Mouse (Mus musculus) Muller cell, postnatal 12 days (primary cell): ENCODE results near the gene Fam131c.

ENCODE experiments used
- DNase-seq: peaks from one replicate; pipeline ENCODE4 v3.0.0-alpha.2; 2015; ENCODE audit errors: inconsistent ontology term

Fam131c gene

DNA sequence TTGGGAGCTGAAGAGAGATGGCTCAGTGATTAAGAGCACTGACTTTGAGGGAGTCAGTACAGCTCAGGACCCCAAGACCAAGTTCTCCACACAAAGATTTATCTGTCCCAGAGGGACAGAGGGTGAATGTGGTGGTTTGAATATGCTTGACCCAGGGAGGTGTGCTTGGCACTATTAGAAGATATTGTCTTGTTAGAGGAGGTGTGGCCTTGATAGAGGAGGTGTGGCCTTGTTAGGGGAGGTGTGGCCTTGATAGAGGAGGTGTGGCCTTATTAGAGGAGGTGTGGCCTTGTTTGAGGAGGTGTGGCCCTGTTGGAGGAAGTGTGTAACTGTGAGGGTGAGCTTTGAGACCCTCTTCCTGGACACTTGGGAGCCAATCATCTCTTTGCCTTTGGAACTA is 10.2 kb upstream of the Fam131c start:
- DNase-seq: no peak

- no peak for DNase-seq
Measured at GRCm38 (mm10) chr4:141359222-141359621, 8.8 kb upstream of the Fam131c start.

- DNase-seq: no peak
Measured at GRCm38 (mm10) chr4:141360846-141361245, 7.2 kb upstream of the Fam131c start.

DNA sequence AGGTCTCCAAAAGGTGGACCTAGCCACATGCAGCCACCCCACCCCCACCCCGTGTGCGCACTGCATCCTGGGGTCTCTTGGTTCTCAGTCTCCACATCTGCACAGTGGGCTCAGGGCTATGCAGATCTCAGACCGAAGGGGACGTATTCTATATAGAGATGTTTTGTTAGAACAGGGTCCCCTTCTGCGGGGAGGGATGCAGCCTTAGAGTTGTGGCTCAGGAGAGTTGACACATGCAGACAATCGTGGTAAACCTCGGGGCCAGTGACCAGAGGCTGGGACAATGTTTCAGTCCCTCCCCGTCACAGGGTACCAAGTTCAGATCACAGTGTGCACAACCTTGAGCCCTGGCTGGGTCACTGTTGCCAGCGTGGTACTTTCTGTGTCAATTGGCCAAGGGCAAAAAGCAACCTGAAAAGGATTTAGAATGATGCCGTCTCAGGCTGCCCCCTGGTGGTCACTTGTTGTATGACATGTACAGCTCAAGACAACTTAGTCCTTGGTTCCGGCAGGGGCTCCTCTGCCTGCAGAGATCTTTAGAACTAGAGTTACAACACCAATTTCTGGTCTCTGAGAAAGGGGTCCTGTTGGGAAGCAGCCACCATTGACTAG is 5.0 kb upstream of the Fam131c start:
- peak; percentile 77 for DNase-seq

- DNase-seq: no peak
Measured at GRCm38 (mm10) chr4:141365126-141365525, 2.9 kb upstream of the Fam131c start.

DNA sequence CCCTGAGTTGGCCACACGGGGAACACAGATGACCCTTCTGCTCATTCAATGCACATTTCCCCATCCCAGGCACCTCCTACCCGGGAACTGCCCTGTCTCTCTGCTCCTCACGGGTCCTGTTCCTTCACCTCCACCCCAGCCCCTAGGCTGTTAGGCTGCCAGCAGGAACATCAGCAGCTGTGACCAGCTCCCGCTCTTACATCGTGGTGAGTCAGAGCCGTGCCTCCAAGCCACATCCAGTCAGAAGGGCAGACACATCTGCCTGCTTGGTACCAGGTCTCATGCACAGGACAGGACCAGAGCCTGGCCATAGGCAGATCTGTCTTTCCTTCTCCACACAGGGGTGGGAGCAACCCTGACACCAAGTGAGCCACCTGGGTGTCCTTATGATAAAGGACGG is 2.1 kb upstream of the Fam131c start:
- no peak for DNase-seq

- DNase-seq: no peak
Measured at GRCm38 (mm10) chr4:141372426-141372825, 4.4 kb downstream of the Fam131c start.

GRCm38 (mm10) chr4:141379674-141380073 is 11.7 kb downstream of the Fam131c start:
- DNase-seq: peak; percentile 72

DNA sequence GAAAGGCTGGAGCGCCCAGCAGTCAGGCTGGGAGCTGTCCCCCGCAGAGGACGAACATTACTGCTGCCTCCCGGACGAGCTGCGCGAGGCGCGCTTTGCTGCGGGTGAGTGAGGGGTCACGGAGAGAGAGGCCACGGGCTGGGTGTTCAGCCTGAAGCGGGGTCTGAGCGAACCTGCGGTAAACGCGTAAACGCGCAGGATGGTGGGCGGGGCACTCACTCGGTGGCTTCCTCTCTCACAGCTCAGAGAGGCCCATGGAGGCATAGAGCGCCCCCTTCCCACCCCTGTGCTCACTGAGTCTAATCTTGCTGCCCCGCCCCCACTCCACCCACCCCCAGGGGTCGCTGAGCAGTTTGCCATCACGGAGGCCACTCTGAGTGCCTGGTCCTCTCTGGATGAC is 14.4 kb downstream of the Fam131c start:
- DNase-seq: peak; percentile 40

DNA sequence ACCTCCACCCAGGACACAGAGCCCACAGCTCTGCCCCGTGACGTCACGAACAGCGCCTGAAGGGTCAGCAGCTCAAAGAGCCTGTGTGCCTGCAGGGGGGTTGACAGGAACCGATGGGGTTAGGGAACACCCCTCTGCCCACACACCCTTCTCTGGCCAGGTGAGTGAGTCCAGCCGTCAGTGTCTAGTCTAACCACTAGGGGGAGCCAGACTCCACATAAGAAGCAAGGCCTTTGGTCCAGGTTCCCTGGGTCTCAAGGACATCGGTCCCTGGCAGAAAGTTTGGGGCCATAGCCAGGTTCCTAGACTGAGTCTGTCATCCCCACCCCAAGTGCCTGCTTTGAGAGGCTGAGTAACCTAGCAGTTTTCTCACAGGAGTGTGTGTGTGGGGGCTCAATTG is 17.3 kb downstream of the Fam131c start:
- peak; percentile 56 for DNase-seq

- no peak for DNase-seq
Measured at GRCm38 (mm10) chr4:141386150-141386549, 18.1 kb downstream of the Fam131c start.

DNA sequence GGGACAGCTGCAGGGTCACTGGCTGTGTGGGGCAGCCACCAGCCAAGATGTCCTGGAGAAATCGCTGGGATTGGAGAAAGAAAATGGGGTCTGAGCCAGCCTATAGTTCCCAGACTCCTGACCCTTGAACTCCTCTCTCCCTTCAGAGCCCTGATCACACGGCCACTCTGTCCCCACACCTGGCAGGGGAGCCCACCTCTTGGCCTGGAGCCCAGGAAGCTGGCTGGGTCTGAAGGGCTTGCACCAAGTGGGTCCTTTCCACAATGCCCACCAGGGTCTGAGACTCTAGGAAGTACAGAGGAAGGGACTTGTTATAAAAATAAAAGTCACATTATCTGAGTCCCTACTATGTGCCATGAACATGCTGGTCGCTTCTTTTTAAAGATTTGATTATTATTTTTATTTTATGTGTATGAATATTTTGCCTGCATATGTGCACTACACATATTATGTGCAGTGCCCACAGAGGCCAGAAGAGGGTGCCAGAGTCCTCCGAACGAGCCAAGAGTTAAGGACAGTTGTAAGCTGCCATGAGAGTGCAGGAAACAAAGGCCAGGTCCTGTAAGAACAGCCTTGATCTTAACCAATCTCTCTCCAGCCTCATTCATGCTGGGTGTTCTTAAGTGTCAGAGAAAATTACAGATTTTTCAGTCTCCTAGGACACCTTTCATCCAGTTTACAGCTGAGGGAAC is 19.2 kb downstream of the Fam131c start:
- DNase-seq: peak; percentile 70

- DNase-seq: no peak
Measured at GRCm38 (mm10) chr4:141387933-141388332, 19.9 kb downstream of the Fam131c start.

DNA sequence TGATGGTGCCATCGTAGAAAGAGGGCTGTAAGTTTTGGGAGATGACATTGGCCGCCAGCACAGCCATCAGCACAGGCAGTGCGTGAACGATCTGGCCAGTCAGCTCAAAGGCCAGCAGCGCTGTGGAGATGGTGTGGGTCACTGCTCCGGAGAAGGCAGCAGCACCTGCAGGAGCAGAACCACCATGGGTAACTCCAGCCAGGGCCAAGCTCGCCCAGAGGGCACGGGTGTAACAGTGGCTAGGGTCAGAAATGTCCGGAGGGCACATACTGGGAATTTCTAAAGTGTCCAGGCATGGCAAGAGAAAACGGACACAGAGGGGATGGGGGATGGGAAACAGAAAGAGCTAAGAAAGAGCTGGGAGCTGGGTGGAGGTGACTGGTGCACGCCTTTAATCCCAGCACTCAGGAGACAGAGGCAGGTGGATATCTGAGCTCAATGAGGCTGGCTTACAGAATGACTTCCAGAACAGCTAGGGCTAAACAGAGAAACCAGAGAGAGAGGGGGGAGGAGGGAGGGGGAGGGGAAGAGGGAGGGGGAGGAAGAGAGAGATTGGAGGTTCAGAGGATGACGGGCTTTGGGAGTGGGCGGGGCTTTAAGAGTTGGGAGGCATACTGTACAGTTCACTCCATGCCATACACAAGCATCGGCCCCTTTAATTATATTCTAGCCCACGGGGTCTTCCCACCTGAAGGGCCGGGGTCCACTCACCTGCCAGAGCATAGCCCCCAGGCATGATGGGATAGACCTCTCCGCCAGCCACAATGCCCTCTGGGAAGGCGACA is 21.5 kb downstream of the Fam131c start:
- DNase-seq: no peak

DNA sequence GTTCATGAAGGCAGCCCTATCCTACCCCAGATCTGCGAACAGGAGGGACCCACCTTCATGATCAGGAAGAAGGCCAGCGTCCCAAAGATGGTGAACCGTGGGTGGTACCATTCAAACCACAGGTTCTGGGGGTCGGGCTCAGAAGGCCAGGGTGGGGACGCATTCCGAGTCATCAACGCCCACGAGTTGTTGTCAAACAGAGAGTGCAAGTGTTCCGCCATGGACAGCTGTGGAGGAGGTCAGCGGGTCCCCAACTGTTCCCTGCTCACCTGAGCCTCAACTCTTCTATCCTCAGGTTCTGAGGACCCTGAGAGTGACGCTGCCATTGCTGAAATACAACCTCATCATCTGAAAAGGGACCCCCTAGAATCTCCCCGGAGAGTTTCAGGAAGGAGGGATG is 23.3 kb downstream of the Fam131c start:
- no peak for DNase-seq

DNA sequence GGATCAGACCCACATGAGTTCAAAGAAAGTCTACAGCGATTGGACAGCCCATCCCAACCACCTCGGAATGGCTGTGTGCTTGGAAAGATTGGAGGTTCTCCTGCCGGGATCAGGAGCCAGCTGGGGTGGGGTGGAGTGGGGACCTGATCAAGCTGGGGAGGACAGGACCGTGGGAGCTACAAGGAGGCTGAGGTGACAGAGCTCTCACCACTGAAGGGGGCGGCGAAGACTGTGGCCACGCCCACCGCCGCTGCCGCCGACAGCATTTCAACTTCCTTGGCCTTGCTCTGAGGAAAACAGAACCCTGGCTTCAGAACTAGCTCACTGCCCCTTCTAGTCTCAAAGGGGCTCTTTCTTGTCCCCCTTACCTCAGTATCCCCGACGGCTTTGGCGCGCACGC is 26.7 kb downstream of the Fam131c start:
- no peak for DNase-seq

DNA sequence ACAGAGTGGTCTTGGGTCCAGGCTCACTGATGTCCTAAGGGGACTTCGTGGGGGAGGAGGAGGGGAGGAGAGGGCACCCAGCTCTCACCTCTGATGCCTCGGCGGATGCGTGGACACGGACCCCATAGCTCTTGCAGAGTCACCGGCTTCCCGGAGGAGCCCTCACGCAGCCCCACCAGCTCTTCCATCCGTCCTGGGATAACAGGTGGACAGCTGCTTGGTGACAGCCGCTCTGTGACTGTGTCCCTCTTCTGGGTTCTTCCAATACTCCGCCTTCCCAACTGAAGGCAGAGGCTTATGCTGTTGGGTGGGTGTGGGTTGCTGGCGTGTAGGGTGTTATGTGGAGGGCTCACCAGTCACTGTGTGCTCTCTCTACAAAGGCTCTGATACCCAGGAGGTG is 29.8 kb downstream of the Fam131c start:
- DNase-seq: no peak

GRCm38 (mm10) chr4:141398545-141398944 is 30.5 kb downstream of the Fam131c start, which contains the start of gene Clcnka:
TSS of gene Clcnka (minus strand) at chr4:141398724.
- no peak for DNase-seq

- no peak for DNase-seq
Measured at GRCm38 (mm10) chr4:141400171-141400570, 32.2 kb downstream of the Fam131c start.

GRCm38 (mm10) chr4:141404518-141405313 is 36.7 kb downstream of the Fam131c start:
- peak; percentile 73 for DNase-seq

DNA sequence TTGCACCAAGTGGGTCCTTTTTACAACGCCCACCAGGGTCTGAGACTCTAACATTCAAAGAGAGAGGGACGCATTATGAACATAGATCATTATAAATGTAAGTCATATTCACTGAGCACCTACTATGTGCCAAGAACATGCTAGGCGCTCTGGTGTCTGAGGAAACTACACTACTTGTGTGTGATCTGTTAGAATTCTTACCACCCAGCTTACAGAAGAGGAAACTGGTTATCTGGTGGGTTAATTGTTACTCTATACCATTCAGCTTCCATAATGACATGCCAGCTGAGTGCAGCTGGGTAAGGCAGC is 37.2 kb downstream of the Fam131c start:
- no peak for DNase-seq
